Mouse (Mus musculus) kidney, adult 11 months (tissue): Measurements from ENCODE around the gene Fzd10.

ENCODE experiments used
- DNase-seq: peaks from one replicate; pipeline ENCODE4 v3.0.0; 2022

The Fzd10 gene

GRCm38 (mm10) chr5:128600072-128601021, at the start of gene Fzd10:
Gene Fzd10, plus strand, starts transcription at chr5:128600844.
- no peak for DNase-seq

- no peak for DNase-seq
Measured at GRCm38 (mm10) chr5:128551448-128551847, 49.2 kb upstream of the Fzd10 start.

GRCm38 (mm10) chr5:128552136-128552890, 48.3 kb upstream of the Fzd10 start:
- DNase-seq: no peak

GRCm38 (mm10) chr5:128558126-128558525, 42.5 kb upstream of the Fzd10 start:
- DNase-seq: no peak

- no peak for DNase-seq
Measured at GRCm38 (mm10) chr5:128567313-128567712, 33.3 kb upstream of the Fzd10 start.

GRCm38 (mm10) chr5:128568970-128569369, 31.7 kb upstream of the Fzd10 start:
- DNase-seq: no peak

GRCm38 (mm10) chr5:128570091-128570490, 30.6 kb upstream of the Fzd10 start:
- no peak for DNase-seq

GRCm38 (mm10) chr5:128570848-128571247, 29.8 kb upstream of the Fzd10 start:
- DNase-seq: no peak

GRCm38 (mm10) chr5:128571706-128572105, 28.9 kb upstream of the Fzd10 start:
- DNase-seq: no peak

- no peak for DNase-seq
Measured at GRCm38 (mm10) chr5:128575997-128576579, 24.6 kb upstream of the Fzd10 start.

- DNase-seq: no peak
Measured at GRCm38 (mm10) chr5:128579047-128579650, 21.5 kb upstream of the Fzd10 start.

- no peak for DNase-seq
Measured at GRCm38 (mm10) chr5:128580931-128581330, 19.7 kb upstream of the Fzd10 start.

- DNase-seq: no peak
Measured at GRCm38 (mm10) chr5:128581516-128581921, 19.1 kb upstream of the Fzd10 start.

GRCm38 (mm10) chr5:128589231-128589630, 11.4 kb upstream of the Fzd10 start:
- no peak for DNase-seq

GRCm38 (mm10) chr5:128593446-128593845, 7.2 kb upstream of the Fzd10 start:
- no peak for DNase-seq

GRCm38 (mm10) chr5:128596813-128597212, 3.8 kb upstream of the Fzd10 start:
- DNase-seq: no peak

- no peak for DNase-seq
Measured at GRCm38 (mm10) chr5:128597381-128597780, 3.3 kb upstream of the Fzd10 start.

- DNase-seq: no peak
Measured at GRCm38 (mm10) chr5:128598191-128598720, 2.4 kb upstream of the Fzd10 start.

GRCm38 (mm10) chr5:128598760-128599364, 1.8 kb upstream of the Fzd10 start:
- DNase-seq: no peak

- no peak for DNase-seq
Measured at GRCm38 (mm10) chr5:128599365-128600071, 1.1 kb upstream of the Fzd10 start.
